Mouse (Mus musculus): Measurements from ENCODE around the gene Syne3. TPM values are rescaled to one million over a fixed set of nuclear protein-coding genes. Genes with fewer than 3 reads are reported as not detected.

Gene Syne3
- total RNA-seq, 2 experiments from 2014 or later = 1.1 to 1.4 TPM

DNA sequence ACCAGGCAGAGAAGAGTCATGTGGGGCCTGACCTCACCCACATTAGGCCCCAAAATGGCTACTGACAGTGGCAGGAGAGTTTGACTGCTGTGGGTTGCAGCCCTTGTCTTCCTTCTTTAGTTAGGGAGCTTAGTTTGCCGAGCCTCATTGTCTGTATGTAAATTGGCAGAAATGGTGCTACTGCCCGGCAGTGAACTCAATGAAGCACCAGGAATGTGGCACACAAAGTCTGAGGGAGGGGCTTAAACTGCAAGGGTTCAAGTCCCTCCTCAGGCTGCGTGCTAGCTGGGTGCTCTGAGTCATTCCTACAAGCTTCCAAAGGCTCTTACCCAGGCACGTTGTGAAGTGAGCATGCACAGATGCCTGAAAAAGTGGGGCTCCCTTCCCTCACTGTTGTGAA is 93.9 kb downstream of the Syne3 start:
- intact Hi-C loops (cut with DNase I) = no loop called here
- no peak for DNase-seq (ENCODE audit: low spot score in 2 of 2)

GRCm38 (mm10) chr12:104912990-104913389 is 96.6 kb downstream of the Syne3 start:
- intact Hi-C loops (cut with DNase I) = no loop called here
- DNase-seq (ENCODE audit: low spot score in 2 of 2) = no peak

DNA sequence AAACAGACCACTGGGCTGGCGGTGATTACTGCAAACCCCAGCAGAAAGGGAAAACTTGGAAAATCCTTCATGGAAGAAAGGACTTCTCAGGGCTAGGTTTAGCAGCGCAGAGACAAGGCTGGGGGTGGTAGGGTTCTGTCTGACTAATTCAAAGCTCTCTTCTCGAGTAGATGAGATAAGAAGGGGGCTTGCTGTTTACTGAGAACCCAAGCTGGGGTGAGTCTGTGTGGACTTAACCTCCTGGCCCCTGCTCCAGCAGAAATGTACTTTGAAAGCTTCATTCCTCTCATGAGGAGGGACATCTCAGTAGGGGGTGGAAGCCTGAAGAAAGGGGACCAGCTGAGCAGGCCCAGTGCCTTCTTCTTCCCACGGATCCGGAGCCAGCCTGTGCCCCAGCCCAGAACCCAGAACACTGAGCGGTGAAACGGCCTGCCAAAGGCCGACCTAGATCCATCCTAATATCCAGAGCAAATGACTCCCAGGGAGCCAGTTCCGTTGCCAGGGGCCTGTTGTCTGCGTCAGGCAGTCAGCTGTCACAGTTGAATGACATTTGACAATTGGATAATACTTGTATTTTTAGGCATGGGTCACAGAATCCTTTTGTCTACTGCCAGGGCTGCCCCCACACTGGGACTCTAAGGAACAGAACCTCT is 97.2 kb downstream of the Syne3 start:
- peak; percentile 44 to 57 for DNase-seq (ENCODE audit: low spot score in 2 of 2)
- intact Hi-C loops (cut with DNase I) = no loop called here

DNA sequence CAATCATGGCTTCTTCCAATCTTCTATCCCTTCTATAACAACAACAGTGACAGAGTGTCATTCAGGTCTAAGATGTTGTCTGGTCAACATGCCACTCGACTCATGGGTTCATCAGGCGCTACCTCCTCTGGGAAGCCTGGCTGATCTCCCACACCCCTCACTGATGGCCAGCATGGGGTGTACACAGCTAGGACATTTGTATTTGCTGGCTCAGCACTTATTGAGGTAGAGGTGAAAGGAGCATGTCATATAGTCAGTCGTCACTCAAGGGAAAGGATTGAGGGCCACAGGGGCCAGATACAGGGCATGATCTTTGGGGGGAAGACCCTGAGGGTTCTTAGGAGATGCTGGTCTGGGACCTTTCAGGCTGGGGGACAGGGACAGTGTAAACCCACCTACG is 99.9 kb downstream of the Syne3 start:
- intact Hi-C loops (cut with DNase I) = no loop called here
- DNase-seq (ENCODE audit: low spot score in 2 of 2) = no peak

GRCm38 (mm10) chr12:104908986-104909385 is 100.6 kb downstream of the Syne3 start:
- intact Hi-C loops (cut with DNase I) = no loop called here
- DNase-seq (ENCODE audit: low spot score in 2 of 2) = no peak

DNA sequence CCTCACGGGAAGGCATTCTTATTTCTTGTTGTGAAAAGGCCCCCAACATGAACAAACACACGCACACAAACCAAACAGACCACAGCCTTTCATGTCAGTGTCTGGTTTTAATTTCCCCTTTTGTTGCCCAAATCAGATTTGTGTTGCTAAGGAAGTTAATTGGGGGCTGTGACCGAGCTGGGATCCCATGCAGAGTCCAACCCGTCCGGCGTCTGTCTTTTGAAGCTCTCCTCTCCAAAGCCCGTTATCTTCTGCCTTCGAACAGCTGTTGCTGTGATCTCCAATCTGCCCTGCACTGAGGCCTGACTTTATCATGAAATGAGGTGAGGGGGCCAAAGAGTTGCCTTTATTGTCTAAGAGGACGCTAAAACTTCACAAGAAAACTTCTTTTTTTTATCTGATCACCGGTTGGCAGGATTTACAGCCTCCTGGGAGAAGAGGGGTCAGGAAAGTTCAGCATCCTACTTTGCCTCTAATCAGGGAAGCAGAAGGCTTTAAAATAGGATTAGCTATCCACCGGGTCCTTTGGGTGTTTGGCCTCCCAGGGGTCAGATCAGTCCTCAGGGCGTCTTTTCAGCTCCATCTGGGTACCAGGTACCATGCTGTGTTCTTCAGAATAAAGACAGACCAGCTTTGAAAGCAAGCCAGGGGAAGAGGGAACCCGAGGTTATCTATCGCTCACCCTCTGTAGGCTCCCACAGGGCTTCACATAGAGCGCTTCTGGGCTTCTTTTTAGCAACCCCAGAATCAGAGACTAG is 101.4 kb downstream of the Syne3 start:
- intact Hi-C loops (cut with DNase I) = no loop called here
- DNase-seq (ENCODE audit: low spot score in 2 of 2) = no peak

DNA sequence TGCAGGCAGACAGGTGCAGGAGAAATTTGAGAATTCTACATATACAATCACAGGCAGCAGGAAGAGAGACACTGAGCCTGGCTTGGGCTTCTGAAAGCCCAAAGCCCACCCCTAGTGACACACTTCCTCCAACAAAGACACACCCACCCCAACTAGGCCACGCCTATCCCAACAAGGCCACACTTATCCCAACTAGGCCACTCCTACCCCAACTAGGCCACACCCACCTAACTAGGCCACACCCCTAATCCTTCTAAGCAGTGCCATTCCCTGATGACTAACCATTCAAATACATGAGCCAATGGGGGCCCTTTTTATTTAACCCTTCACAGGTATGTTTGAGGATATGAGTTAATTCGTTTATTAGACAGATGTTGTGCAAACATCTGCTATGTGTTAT is 102.5 kb downstream of the Syne3 start:
- intact Hi-C loops (cut with DNase I) = no loop called here
- no peak for DNase-seq (ENCODE audit: low spot score in 2 of 2)

GRCm38 (mm10) chr12:104904138-104904537 is 105.5 kb downstream of the Syne3 start:
- intact Hi-C loops (cut with DNase I) = no loop called here
- DNase-seq (ENCODE audit: low spot score in 2 of 2) = no peak

DNA sequence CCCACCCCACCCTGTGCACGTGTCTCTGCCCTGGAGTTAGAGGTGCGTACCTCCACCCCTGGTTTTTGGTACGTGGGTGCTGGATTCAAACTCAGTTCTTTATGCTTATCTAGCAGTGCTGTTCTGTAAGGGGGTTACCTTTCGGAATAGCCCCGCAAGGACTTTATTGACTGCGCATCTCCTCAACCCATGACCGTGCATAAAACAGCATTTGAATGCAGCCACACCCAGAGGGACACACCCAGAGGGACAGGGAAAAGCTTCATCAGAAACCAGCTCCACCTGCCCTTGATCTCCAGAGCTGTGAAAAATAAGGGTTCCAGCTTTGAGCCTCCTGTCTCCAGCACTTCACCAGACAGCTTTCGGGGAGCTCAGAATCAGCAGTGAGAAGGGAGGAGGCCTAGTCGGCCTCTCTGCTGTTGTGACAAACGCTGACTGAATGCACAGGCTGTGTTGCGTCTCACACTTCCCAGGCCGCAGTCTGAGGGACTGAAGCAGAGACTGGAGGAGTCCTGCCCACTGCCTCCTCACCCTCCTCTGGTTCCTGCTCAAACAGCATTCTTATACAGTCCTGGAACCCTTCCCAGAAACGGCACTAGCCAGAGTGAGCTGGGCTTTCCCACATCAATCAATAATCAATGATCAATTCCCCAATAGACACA is 107.1 kb downstream of the Syne3 start:
- DNase-seq (ENCODE audit: low spot score in 2 of 2) = no peak
- intact Hi-C loops (cut with DNase I) = no loop called here

DNA sequence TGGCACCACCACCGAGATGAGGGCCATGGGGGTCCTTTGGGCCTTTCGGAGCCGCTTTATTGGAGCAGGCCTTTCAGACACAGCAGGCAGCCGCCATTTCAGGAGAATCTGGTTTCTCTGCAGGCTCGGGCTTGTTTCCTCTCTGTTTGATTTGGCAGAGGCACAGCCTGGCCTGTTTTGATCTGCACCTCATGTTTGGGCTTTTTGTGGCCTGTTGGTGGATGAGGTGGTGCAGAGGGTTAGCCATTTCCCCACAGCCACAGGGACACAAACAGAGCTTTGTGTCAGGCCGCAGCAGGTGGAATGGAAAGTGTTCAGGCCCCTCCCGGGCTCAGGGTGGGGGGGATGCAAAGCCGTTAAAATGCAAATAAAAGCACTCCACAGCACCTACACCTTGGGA is 108.3 kb downstream of the Syne3 start:
- intact Hi-C loops (cut with DNase I) = no loop called here
- no peak for DNase-seq (ENCODE audit: low spot score in 2 of 2)

GRCm38 (mm10) chr12:104899835-104900234 is 109.8 kb downstream of the Syne3 start:
- intact Hi-C loops (cut with DNase I) = no loop called here
- DNase-seq (ENCODE audit: low spot score in 2 of 2) = no peak

- intact Hi-C loops (cut with DNase I) = no loop called here
- DNase-seq (ENCODE audit: low spot score in 2 of 2) = no peak
Observed at GRCm38 (mm10) chr12:104899161-104899560, 110.4 kb downstream of the Syne3 start.

DNA sequence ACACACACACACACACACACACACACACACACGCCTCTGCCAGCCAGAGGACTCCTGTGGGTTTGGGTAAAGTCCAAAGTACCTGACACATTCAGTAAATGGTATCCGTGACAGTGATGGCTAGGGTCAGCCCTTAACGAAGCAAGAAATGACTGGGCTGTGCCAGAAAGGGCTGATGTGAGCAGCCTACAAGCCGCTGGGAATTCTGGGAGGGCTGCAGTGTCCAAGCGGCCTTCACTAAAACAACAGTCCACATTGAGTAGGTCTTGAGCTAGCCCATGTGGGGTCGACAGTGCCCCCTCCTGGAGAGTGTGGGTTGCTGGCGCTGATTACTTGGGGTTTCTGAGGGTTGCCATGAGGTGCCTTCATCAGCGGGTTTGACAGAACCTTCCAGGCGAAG is 110.9 kb downstream of the Syne3 start:
- DNase-seq (ENCODE audit: low spot score in 2 of 2) = no peak
- intact Hi-C loops (cut with DNase I) = no loop called here

- intact Hi-C loops (cut with DNase I) = no loop called here
- DNase-seq (ENCODE audit: low spot score in 2 of 2) = no peak
Observed at GRCm38 (mm10) chr12:104897051-104897618, 112.5 kb downstream of the Syne3 start.

DNA sequence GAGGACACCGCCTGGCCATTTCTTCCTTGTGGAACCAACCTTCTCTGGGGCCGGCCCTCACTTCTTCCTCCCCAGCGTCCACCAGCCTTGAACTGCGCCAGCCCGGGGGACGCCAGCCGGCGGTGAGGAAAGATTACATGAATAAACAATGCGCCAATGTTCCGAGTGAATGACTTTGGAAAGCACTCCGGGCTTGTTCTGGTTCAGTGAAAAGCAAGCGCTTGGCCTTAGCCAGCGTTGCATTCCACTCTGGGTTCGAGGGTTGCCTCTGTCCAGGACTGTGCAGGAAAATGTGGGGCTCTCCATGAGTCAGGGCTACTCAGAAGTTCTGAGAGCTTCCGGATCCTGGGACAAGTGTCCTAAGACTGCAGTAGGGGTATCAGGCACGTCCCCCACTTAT is 113.0 kb downstream of the Syne3 start:
- DNase-seq (ENCODE audit: low spot score in 2 of 2) = peak in 1 of 2 experiments; percentile 35
- intact Hi-C loops (cut with DNase I) = no loop called here

DNA sequence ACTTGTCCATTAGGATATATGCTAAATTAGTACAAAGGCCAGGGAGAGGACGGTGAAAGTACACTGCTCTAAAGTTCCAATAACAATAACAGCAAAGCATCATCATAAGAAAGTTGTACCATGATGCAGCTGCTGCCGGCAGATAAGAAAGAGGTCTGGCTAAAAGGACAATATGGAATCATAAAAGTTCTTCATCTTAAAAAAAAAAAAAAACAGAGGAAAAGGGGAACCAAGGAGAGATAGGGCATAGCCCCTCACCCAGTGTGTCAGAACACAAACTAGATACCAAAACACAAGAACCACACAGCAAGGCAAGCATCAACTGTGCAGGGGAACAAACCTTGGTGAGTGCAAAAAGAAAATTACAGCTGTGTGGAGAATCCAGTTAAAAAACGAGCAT is 117.4 kb downstream of the Syne3 start:
- intact Hi-C loops (cut with DNase I) = no loop called here
- DNase-seq (ENCODE audit: low spot score in 2 of 2) = no peak

DNA sequence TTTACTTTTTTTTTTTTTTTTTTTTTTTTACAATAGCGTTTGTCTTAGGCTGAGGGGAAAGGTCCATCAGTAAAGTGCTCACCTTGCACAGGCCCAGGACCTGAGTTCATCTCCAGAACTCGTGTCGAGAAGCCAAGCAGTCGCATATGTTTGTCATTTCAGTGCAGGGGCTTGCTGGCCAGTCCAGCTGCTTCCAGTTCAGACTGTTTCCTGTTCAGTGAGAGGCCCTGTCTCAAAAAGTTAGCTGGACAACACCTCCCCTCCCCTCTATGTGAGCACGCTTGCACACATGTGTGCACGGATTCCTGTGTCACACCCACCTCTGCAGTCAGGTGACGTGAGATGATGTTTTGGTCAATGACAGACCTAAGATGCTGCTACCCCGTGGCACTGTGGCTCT is 119.5 kb downstream of the Syne3 start:
- no peak for DNase-seq (ENCODE audit: low spot score in 2 of 2)

DNA sequence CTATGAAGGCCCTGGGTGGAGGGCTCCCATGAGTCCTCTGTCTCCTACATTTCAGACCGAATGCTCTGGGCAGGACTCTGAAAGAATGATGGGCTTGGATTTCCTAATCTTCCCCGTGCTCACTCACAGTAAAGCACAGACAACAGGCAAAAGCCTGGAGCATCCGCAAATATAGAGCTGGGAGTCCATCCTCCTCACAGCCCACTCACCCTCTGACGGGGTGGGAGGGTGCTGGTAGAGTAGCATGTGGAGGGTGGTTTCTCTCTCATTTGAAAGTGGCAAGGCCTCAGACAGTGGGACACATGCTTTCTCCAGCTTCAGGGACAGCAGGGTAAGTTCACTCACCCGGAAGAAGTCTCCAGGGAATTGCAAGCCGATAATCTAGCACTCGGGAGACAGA is 123.5 kb downstream of the Syne3 start:
- DNase-seq (ENCODE audit: low spot score in 2 of 2) = no peak
- intact Hi-C loops (cut with DNase I) = no loop called here

More for the DNA sequence above, 119.5 kb downstream of the Syne3 start:
- intact Hi-C loops (cut with DNase I) = no loop called here

GRCm38 (mm10) chr12:104882533-104882932 is 127.1 kb downstream of the Syne3 start:
- intact Hi-C loops (cut with DNase I) = no loop called here
- no peak for DNase-seq (ENCODE audit: low spot score in 2 of 2)

- intact Hi-C loops (cut with DNase I) = no loop called here
- no peak for DNase-seq (ENCODE audit: low spot score in 2 of 2)
Observed at GRCm38 (mm10) chr12:104882061-104882460, 127.5 kb downstream of the Syne3 start.
